Mouse (Mus musculus): ENCODE results near the gene Dab1.

Gene Dab1

GRCm38 (mm10) chr4:104781441-104781840, 1162.3 kb downstream of the Dab1 start:
- DNase-seq = peak; percentile 59

- peak; percentile 68 for DNase-seq
Observed at GRCm38 (mm10) chr4:104782346-104782745, 1163.2 kb downstream of the Dab1 start.

- DNase-seq = peak; percentile 37
Observed at GRCm38 (mm10) chr4:104792111-104792510, 1173.0 kb downstream of the Dab1 start.
